Mouse (Mus musculus) kidney, adult 2 months (tissue): Measurements from ENCODE around the gene Zfp536. TPM values are rescaled to one million over a fixed set of nuclear protein-coding genes. Genes with fewer than 3 reads are reported as not detected.

Source experiments
- DNase-seq: peaks from one replicate; pipeline ENCODE4 v3.0.0; 2021
- H3K27ac ChIP-seq: fragments of 200-500 bp; 2 replicates; pipeline ENCODE4 v1.5.1; 2012; ENCODE audit warnings: low read depth, low read length, control low read depth, inconsistent platforms; ENCODE audit not compliant: insufficient read depth
- H3K27me3 ChIP-seq: fragments of 200-500 bp; replicated peaks from 2 replicates; pipeline ENCODE4 v1.6.1; 2012; ENCODE audit warnings: mild to moderate bottlenecking, moderate library complexity, low read length, inconsistent platforms; ENCODE audit not compliant: control insufficient read depth, insufficient read depth
- H3K36me3 ChIP-seq: fragments of 200-500 bp; 2 replicates; pipeline ENCODE4 v1.6.1; 2012; ENCODE audit warnings: mild to moderate bottlenecking, moderate library complexity, low read length, inconsistent platforms; ENCODE audit not compliant: control insufficient read depth, insufficient read depth
- H3K4me1 ChIP-seq: fragments of 200-500 bp; 2 replicates; pipeline ENCODE4 v1.6.1; 2011; ENCODE audit warnings: low read length; ENCODE audit not compliant: control insufficient read depth, insufficient read depth
- H3K4me3 ChIP-seq: fragments of 200-500 bp; 2 replicates; pipeline ENCODE4 v1.5.1; 2011; ENCODE audit warnings: mild to moderate bottlenecking, low read depth, low read length, control low read depth; ENCODE audit not compliant: insufficient read depth
- CTCF ChIP-seq: fragments of 200-500 bp; conservative IDR thresholded peaks from 2 replicates; pipeline ENCODE4 v1.5.1; 2011; ENCODE audit warnings: low read depth, mild to moderate bottlenecking, control low read depth, low read length, moderate library complexity, mixed read lengths; ENCODE audit not compliant: insufficient read depth, insufficient read length
- POLR2A ChIP-seq: fragments of 200-500 bp; IDR thresholded peaks from one replicate; pipeline ENCODE4 v1.6.1; 2011; ENCODE audit warnings: low read depth, low read length, control low read depth
- WGBS: fragments of 180-500 bp; shearing (Covaris S2); methylation state at CpG from one replicate; pipeline ENCODE4 v1.1.7; 2018; 5-methylcytosine and 5-hydroxymethylcytosine counted together
- polyA plus RNA-seq: library from polyadenylated mRNA; depleted of rRNA; stranded (reverse); fragments of >200 nt; gene quantifications from 2 replicates; pipeline ENCODE4 v1.2.3, GENCODE M21; 2012

Gene Zfp536
- polyA plus RNA-seq, 1 experiment, result 0.11 TPM

DNA sequence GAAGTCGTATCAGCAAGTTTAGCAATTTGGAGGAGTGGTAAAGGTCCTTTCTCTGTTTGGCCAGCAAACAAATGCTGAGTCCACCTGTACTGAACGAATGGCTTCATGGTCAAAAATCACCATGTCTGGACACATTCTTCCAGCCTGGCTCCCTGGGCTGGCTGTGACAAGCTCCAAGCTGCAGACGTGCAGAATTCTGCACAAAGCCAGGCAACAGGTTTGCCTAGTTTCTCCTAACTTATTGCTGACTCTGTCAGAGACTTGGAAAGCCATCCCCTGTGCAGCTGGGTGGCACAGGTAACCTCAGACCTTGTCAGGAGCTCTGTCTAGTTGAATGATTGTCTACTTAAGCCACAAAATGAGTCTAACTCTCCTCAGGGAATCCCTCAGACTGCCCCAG lies 288.5 kb downstream of the Zfp536 start:
- Histone ChIP-seq H3K4me3 (no peak overlapping the region), H3K36me3 (no peaks in the 10 kb centered on the region), H3K27me3 (no peaks in the 10 kb centered on the region), H3K27ac (no peak overlapping the region), H3K4me1 (no peaks in the 10 kb centered on the region)
- no peak for DNase-seq
- TF ChIP-seq POLR2A, result no peak
- TF ChIP-seq CTCF, result no peak
- 47% methylated on average over 3 of the region's 3 CpGs for WGBS

DNA sequence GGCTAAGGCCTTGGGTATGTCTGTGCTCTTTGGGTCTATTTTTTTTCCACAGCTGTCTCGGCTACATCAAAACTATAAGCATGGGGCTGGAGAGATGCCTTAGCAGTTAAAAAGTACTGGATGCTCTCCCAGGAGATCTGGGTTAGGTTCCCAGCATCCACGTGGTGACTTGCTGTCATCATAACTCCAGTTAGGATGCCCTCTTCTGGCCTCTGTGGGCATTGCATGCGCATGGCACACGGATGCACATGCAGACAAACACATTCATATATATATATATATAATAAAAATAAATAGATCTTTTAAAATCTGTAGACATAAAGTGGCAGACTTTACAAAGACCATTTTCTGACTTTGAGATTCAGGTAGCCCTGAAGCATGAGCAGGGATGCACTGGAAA lies 290.9 kb downstream of the Zfp536 start:
- Histone ChIP-seq H3K4me1 (no peaks in the 10 kb centered on the region), H3K27ac (no peak overlapping the region), H3K4me3 (no peak overlapping the region), H3K36me3 (no peaks in the 10 kb centered on the region), H3K27me3 (no peaks in the 10 kb centered on the region)
- DNase-seq, result no peak
- WGBS, result 81% methylated on average over 4 of the region's 4 CpGs
- TF ChIP-seq POLR2A, result no peak
- TF ChIP-seq CTCF, result 0 out of 2 replicates have a peak, but pooled peaks have one; percentile 22

DNA sequence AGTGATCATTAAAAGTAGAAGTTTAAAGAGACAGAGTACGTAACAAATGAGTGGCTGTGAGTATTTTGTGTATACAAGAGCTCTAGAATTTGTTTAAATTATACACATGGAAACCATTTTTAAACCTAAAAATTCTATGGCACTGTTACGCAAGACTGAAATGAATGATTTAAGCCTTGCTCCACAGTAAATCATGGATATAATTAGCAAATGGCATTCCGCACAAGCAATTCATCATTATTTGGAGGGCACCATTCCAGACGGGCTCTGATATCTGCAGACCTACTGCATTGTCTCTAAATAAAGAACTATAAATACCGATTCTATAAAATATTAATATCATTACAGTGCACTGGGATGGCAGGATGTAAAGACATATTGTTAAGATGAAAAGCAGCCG lies 292.3 kb downstream of the Zfp536 start:
- no peak overlapping the region for H3K4me3 ChIP-seq
- no peaks in the 10 kb centered on the region for H3K36me3 ChIP-seq
- 81% methylated on average over 6 of the region's 6 CpGs for WGBS
- no peaks in the 10 kb centered on the region for H3K27me3 ChIP-seq
- H3K27ac ChIP-seq, result no peak overlapping the region
- H3K4me1 ChIP-seq, result no peaks in the 10 kb centered on the region
- no peak for TF ChIP-seq CTCF
- TF ChIP-seq POLR2A, result no peak
- no peak for DNase-seq

DNA sequence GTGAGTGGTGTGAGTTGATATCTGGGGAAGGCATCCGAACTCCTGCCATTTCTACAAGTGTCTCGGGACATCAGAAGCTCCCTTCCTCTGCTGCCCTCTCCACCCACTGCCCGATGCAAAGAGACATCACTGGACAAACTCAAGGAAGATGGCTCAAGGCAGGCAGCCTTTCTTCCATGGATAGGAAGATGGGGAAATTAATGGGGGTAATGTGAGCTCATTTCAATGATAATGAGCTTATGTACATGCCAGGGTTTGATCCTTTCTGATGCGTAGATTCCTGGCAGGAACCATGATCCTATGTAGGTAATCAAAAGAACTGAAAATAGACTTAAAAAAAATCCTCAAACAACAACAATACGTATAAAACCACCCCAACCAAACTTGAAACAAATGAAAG lies 296.1 kb downstream of the Zfp536 start:
- H3K27me3 ChIP-seq, result no peaks in the 10 kb centered on the region
- H3K36me3 ChIP-seq, result no peaks in the 10 kb centered on the region
- no peak overlapping the region for H3K27ac ChIP-seq
- 86% methylated on average over 5 of the region's 5 CpGs for WGBS
- TF ChIP-seq CTCF (no peak), POLR2A (no peak)
- DNase-seq, result no peak
- no peak overlapping the region for H3K4me3 ChIP-seq
- H3K4me1 ChIP-seq, result no peaks in the 10 kb centered on the region

DNA sequence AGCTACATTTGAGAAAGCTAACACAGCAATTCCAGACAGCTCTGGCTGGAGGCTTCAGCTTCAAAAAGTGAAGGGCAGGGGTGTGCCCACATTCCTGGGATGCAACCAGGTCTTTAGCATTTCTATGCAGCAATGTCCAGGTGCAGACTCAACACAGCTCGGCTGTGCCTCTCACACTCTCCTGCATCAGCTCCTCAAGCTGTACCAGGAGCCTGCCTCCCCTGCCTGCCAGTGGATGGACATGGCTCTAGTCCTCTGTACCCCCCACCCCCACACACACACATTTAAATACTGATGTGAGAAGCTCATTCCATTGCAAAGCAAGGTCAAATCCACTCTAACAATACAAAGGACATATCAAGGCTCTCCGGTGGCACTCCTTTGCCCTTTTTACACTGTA lies 298.0 kb downstream of the Zfp536 start:
- Histone ChIP-seq H3K27me3 (no peaks in the 10 kb centered on the region), H3K27ac (no peak overlapping the region), H3K36me3 (no peaks in the 10 kb centered on the region), H3K4me3 (no peak overlapping the region), H3K4me1 (no peaks in the 10 kb centered on the region)
- 54% methylated on average over 2 of the region's 2 CpGs for WGBS
- TF ChIP-seq POLR2A (no peak), CTCF (no peak)
- DNase-seq, result no peak

DNA sequence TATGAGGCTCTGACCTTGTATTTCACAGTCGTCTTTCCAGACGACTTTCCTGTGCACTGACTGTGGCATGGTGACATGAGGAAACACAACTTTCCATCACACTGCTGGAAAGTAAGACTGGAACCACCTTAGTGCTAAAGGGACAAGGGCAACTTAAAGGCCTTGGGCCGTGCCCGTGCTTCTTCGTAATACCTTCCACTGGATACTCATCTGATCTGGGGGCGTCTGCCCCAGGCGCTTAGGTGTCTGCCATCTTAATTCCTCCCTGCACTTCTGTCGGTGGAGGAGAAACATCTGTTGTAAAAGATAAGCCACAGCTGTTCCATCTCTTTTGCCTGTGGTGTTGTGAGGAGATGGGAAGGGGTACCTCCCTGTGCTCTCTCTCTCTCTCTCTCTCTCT lies 299.2 kb downstream of the Zfp536 start:
- TF ChIP-seq POLR2A (no peak), CTCF (no peak)

DNA sequence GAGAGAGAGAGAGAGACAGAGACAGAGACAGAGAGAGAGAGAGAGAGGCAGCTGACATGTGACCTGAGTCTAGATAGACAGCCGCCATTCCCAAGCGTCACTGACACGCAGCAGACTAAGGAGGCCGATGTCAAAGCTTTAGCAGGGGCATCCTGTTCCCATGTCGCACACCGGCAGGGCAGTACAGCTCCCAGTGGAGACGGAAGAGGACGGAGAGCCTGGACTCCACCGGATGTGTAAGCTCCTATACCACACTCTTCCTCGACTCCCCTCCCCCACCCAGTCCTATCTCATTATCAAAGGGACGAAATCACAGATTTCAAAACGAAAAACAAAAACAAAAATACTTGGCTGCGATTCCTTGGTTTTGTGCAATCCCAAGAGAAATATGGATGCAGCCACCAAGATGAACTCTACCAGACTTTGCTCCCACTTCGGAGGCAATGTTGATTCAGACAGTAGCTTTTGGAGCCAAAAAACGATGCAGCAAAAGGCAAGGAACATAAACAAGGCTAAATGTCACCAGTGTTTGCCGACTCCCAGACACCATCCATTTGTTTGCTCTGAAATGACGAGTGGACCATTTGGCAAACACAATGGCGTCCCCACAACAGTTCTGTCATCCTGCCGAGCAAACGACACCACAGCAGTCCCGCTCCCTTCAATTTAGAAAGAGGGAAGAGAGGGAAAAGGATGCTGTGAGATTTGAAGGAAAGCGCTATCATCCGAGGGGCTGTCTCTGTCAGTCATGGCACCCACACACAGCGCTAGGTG lies 299.9 kb downstream of the Zfp536 start:
- no peaks in the 10 kb centered on the region for H3K27me3 ChIP-seq
- TF ChIP-seq CTCF (no peak), POLR2A (no peak)
- no peaks in the 10 kb centered on the region for H3K4me1 ChIP-seq
- H3K4me3 ChIP-seq, result no peak overlapping the region
- WGBS, result 57% methylated on average over 24 of the region's 24 CpGs
- DNase-seq, result no peak
- H3K27ac ChIP-seq, result no peak overlapping the region
- no peaks in the 10 kb centered on the region for H3K36me3 ChIP-seq

More for the DNA sequence above, 299.2 kb downstream of the Zfp536 start:
- Histone ChIP-seq H3K36me3 (no peaks in the 10 kb centered on the region), H3K4me1 (no peaks in the 10 kb centered on the region), H3K4me3 (no peak overlapping the region), H3K27ac (no peak overlapping the region), H3K27me3 (no peaks in the 10 kb centered on the region)
- DNase-seq, result no peak
- WGBS, result 41% methylated on average over 8 of the region's 8 CpGs
